Comparison of ENCODE assay signal across 8 mouse cellular contexts in the genomic region with DNA sequence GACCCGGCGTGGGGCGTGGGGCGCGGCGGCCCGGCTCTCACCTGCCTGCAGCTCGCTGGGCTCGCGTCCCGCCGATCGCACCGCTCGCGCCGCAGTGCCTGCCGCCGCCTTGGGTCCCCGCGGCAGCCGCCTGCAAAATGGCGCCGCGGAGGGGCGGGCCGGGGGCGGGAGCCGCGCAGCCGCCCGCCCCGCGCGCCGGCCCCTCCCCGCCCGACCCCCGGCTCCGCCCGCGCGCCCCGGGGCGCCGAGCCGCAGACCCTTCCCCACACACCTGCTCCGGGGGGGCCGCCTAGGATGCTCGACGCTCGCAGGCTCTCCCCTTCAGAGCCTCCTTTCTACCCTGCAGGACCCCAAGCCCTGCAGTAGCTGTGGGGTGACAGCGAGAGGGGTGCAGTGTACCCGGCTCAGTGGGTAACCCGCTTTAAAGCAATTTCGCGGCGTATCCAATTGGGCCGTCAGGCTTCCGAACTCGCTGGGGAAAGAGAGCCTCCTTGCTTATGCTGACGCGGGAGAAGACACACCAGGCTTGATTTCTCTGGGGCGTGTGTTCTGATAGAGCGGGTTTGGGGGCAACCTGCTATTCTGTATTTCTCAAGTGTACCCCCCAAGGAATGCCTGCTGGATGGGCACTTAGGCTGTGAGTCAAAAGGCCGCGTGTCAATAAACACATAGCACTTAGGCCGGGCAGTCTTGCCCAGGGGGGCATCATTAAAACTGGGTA. TPM values are rescaled to one million over a fixed set of nuclear protein-coding genes. Genes with fewer than 3 reads are reported as not detected.
DNase-seq lines count a peak whose midpoint lies in the region; ATAC-seq lines count a peak whose summit lies in the region.

A gene (minus strand): TSS at position 138 of the 721 bp plus-strand sequence.

- peaks cover 8% of the 10 kb centered on the region for H3K36me3 ChIP-seq in limb, embryonic 10.5 days
- peaks cover 3% of the 10 kb centered on the region; the same call in 1 of the 2 replicates for H3K36me3 ChIP-seq in midbrain, embryonic 12.5 days
- H3K36me3 ChIP-seq in stomach, embryonic 15.5 days, result no peaks in the 10 kb centered on the region

- ATAC-seq in midbrain, embryonic 12.5 days (ENCODE audit: low FRiP score, low read depth), result peak; percentile 85
- peak; percentile 83; the same call in 1 of the 2 replicates for ATAC-seq in stomach, embryonic 15.5 days (ENCODE audit: insufficient read depth, low FRiP score, low read depth)

- H3K9me3 ChIP-seq in limb, embryonic 10.5 days (replicated peaks), result no peaks in the 10 kb centered on the region
- H3K9me3 ChIP-seq in midbrain, embryonic 12.5 days, result no peaks in the 10 kb centered on the region
- H3K9me3 ChIP-seq in stomach, embryonic 15.5 days, result no peaks in the 10 kb centered on the region

- peaks cover 20% of the 10 kb centered on the region for H3K4me1 ChIP-seq in limb, embryonic 10.5 days
- H3K4me1 ChIP-seq in midbrain, embryonic 12.5 days, result peaks cover 8% of the 10 kb centered on the region
- H3K4me1 ChIP-seq in stomach, embryonic 15.5 days, result peaks cover 6% of the 10 kb centered on the region

- peak within 1 kb of the TSS; percentile 88 for H3K4me2 ChIP-seq in midbrain, embryonic 12.5 days (replicated peaks)
- H3K4me2 ChIP-seq in stomach, embryonic 15.5 days, result peak within 1 kb of the TSS; percentile 98

- H3K4me3 ChIP-seq in limb, embryonic 10.5 days, result peak within 1 kb of the TSS; percentile 85
- peak within 1 kb of the TSS; percentile 81 for H3K4me3 ChIP-seq in midbrain, embryonic 12.5 days
- H3K4me3 ChIP-seq in stomach, embryonic 15.5 days (replicated peaks), result peak within 1 kb of the TSS; percentile 94

- 1% methylated on average over 68 of the region's 68 CpGs for WGBS in limb, embryonic 10.5 days
- under 1% methylated on average over 37 of the region's 68 CpGs for WGBS in midbrain, embryonic 12.5 days
- WGBS in stomach, embryonic 15.5 days, result under 1% methylated on average over 45 of the region's 68 CpGs

- H3K27me3 ChIP-seq in limb, embryonic 10.5 days (ENCODE audit: low read depth, poor library complexity, severe bottlenecking), result peaks cover 28% of the 10 kb centered on the region
- H3K27me3 ChIP-seq in midbrain, embryonic 12.5 days, result peaks cover 25% of the 10 kb centered on the region; the same call in 1 of the 2 replicates
- H3K27me3 ChIP-seq in stomach, embryonic 15.5 days (replicated peaks), result no peaks in the 10 kb centered on the region

- peak within 1 kb of the TSS; percentile 83 for H3K27ac ChIP-seq in limb, embryonic 10.5 days
- H3K27ac ChIP-seq in midbrain, embryonic 12.5 days (replicated peaks), result peak within 1 kb of the TSS; percentile 46
- H3K27ac ChIP-seq in stomach, embryonic 15.5 days, result 0 out of 2 replicates have a peak within 1 kb of the TSS, but pooled peaks have one; percentile 35

- peak within 1 kb of the TSS; percentile 93 for H3K9ac ChIP-seq in midbrain, embryonic 12.5 days (replicated peaks)
- peak within 1 kb of the TSS; percentile 82 for H3K9ac ChIP-seq in stomach, embryonic 15.5 days

- peak; percentile 22 to 50 for DNase-seq in spleen, adult 18-20 months
- no peak for DNase-seq in spleen, adult 12 weeks (ENCODE audit: low spot score)
- DNase-seq in cerebellum, postnatal 14 days, result peak; percentile 63 to 72
- DNase-seq in gastrocnemius, postnatal 25 days, result peak; percentile 42
- peak; percentile 76 for DNase-seq in induced T-regulatory cell, adult 2 months (ENCODE audit: low read depth)
- peak; percentile 72 for DNase-seq in limb, embryonic 10.5 days (ENCODE audit: low spot score)

RNA-seq across cellular contexts. Expression of the gene that starts here (rescaled TPM):
- 1 to 10 TPM; 6.7 to 7.5 TPM for total RNA-seq in gastrocnemius, postnatal 25 days (2021)
- 8.1 and 9.8 TPM in 2 replicates for polyA plus RNA-seq in limb, embryonic 10.5 days (2016; fragmentation: Nextera tagmentation; extraction: Ambion mirVana)
- 17.5 and 18.5 TPM in 2 replicates for polyA plus RNA-seq in midbrain, embryonic 12.5 days (2016; fragmentation: Nextera tagmentation; extraction: Ambion mirVana)
- polyA plus RNA-seq in stomach, embryonic 15.5 days (2015; fragmentation: Nextera tagmentation; extraction: Ambion mirVana), result 10.0 and 11.3 TPM in 2 replicates
